Mouse (Mus musculus) ES-Bruce4 (cell line): Measurements from ENCODE around the gene Gab1.

Experiments
- CTCF ChIP-seq: IDR thresholded peaks from one replicate; pipeline ENCODE4 v1.8.1; 2011; ENCODE audit warnings: low read depth, low read length
- EP300 ChIP-seq: IDR thresholded peaks from 2 replicates; pipeline ENCODE4 v1.6.1; 2011; ENCODE audit warnings: low read depth, low read length; ENCODE audit not compliant: insufficient read depth
- POLR2A ChIP-seq: IDR thresholded peaks from one replicate; pipeline ENCODE4 v1.8.1; 2011; ENCODE audit warnings: low read length; ENCODE audit not compliant: insufficient read depth

GRCm38 (mm10) chr8:80875537-80875936 lies 4.8 kb downstream of the Gab1 start:
- no peak for TF ChIP-seq EP300
- no peak for TF ChIP-seq POLR2A
- no peak for TF ChIP-seq CTCF
